ENCODE assay signal across 16 mouse cellular contexts in genomic region chr4:53547381-53547780, GRCm38 (mm10).
"Had no signal": no experiment of that assay in that cellular context is flagged by ENCODE, and none has a peak within 500 bp of the region (broad histone marks: within the 10 kb centered on the region; RNA-seq: fewer than 3 reads in every experiment).

No protein-coding gene starts in this region.

- H3K4me2 ChIP-seq: neural tube, embryonic 13.5 days; neural tube, embryonic 15.5 days; stomach, embryonic 15.5 days had no signal

- H3K4me1 ChIP-seq: neural tube, embryonic 13.5 days; neural tube, embryonic 15.5 days; stomach, embryonic 15.5 days had no signal

- DNase-seq: retina, postnatal 1 day; right cerebral cortex, adult 18-20 months; right cerebral cortex, postnatal 14 days; right cerebral cortex, postnatal 25 days; right cerebral cortex, postnatal 4 days; spleen, adult 18-20 months; thymus, adult 18-20 months; thymus, adult 2 months; thymus, postnatal 14 days; thymus, postnatal 25 days; thymus, postnatal 36 days; thymus, postnatal 4 days had no signal

- H3K27me3 ChIP-seq: neural tube, embryonic 13.5 days; neural tube, embryonic 15.5 days; stomach, embryonic 15.5 days had no signal

- H3K4me3 ChIP-seq: neural tube, embryonic 13.5 days; neural tube, embryonic 15.5 days; stomach, embryonic 15.5 days had no signal

- H3K27ac ChIP-seq: neural tube, embryonic 13.5 days; neural tube, embryonic 15.5 days; stomach, embryonic 15.5 days; stomach, postnatal 0 days had no signal

- H3K9me3 ChIP-seq: neural tube, embryonic 13.5 days; neural tube, embryonic 15.5 days; stomach, embryonic 15.5 days had no signal

- H3K9ac ChIP-seq: neural tube, embryonic 13.5 days; neural tube, embryonic 15.5 days; stomach, embryonic 15.5 days had no signal
